Mouse (Mus musculus): ENCODE measurements at regions not wholly inside any gene's neighbourhood (a gene's known extent, or its start where the extent isn't known, plus 50 kb on each side); places are given as distances from the start of the nearest gene placed in this dataset.

- 91% methylated on average over 11 of the region's 11 CpGs for WGBS
- H3K4me2 ChIP-seq (replicated peaks): no peak overlapping the region
- no peaks in the 10 kb centered on the region for H3K9me3 ChIP-seq
- no peak for ATAC-seq
- no peaks in the 10 kb centered on the region for H3K36me3 ChIP-seq
- no peak overlapping the region for H3K9ac ChIP-seq (replicated peaks)
- no peak overlapping the region for H3K4me3 ChIP-seq (replicated peaks)
- no peak overlapping the region for H3K27ac ChIP-seq
- H3K27me3 ChIP-seq: no peaks in the 10 kb centered on the region
- peaks cover 20% of the 10 kb centered on the region for H3K4me1 ChIP-seq (replicated peaks)
Measured at GRCm38 (mm10) chr13:51349818-51350551, 58.5 kb upstream of the S1pr3 start.

GRCm38 (mm10) chr13:51352874-51353273, 55.6 kb upstream of the S1pr3 start:
- Histone ChIP-seq H3K27me3 (no peaks in the 10 kb centered on the region), H3K36me3 (no peaks in the 10 kb centered on the region), H3K27ac (no peak overlapping the region), H3K4me2 (replicated peaks) (no peak overlapping the region), H3K4me3 (replicated peaks) (no peak overlapping the region), H3K9ac (replicated peaks) (no peak overlapping the region), H3K4me1 (replicated peaks) (no peaks in the 10 kb centered on the region), H3K9me3 (no peaks in the 10 kb centered on the region)
- no peak for ATAC-seq
- 87% methylated on average over 4 of the region's 4 CpGs for WGBS

- H3K36me3 ChIP-seq: no peaks in the 10 kb centered on the region
- no peaks in the 10 kb centered on the region for H3K4me1 ChIP-seq (replicated peaks)
- no peak overlapping the region for H3K4me2 ChIP-seq (replicated peaks)
- H3K9ac ChIP-seq (replicated peaks): no peak overlapping the region
- H3K9me3 ChIP-seq: no peaks in the 10 kb centered on the region
- H3K27ac ChIP-seq: no peak overlapping the region
- H3K27me3 ChIP-seq: no peaks in the 10 kb centered on the region
- no peak overlapping the region for H3K4me3 ChIP-seq (replicated peaks)
- 81% methylated on average over 2 of the region's 2 CpGs for WGBS
- ATAC-seq: no peak
Measured at GRCm38 (mm10) chr13:51355507-51355906, 52.9 kb upstream of the S1pr3 start.

Measured in midbrain, embryonic 13.5 days (tissue).